Mouse (Mus musculus): ENCODE measurements around the gene Zfp612. TPM values are rescaled to one million over a fixed set of nuclear protein-coding genes. Genes with fewer than 3 reads are reported as not detected.
"Not testable (repeated sequence)": the region's sequence is repeated elsewhere in the genome, so short reads cannot be mapped to it uniquely, and the experiment has no call there.

Zfp612 gene
- 0.39 and 0.53 TPM in 2 replicates for polyA plus RNA-seq (2012; rRNA removed)

DNA sequence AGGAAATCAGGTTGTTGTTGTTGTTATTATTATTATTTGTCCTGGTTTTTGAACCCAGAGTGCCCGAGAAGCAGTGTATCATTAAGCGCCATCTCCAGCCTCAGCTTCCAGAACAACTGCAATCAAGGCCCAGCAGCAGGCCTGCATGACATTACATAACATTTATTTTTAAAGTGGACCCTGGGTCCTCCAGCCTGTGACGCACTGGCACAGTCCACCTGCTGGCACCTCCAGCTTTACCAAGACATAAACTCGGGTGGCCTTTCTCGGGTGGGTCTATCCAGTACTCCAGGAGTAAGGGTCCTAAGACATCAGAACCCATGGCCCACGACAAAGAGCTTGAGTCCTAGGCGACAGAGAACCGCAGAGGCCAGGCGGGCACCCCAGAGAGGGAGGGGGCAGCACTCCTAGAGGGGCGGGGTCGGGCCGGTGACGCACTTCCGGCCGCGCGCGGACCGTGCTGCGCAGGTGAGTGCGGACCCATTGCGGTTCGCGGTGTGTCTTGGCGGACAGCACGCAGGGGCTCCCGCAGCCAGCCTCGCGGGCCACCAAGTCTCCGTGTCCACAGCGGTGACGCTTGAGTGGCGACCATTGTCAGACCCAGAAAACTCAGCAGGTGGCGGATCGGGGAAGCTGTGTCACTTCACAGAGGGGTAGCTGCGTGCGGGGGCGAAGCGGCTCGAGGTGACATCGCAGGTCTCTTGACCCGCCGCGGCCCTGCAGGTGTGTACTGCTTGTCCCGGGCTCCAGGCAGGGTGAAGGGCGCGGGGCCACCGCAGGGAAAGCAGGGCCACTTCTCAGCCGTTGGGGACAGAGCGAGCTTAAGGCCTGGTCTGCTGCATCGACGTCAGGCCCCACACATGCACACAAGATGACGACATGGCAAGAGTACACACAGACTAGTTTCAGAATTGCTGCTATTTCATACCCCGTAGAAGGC is at the start of gene Zfp612:
Gene Zfp612 (plus strand): TSS at position 465 of the 940 bp plus-strand sequence.
- no peaks in the 10 kb centered on the region for H3K27me3 ChIP-seq (ENCODE audit: control insufficient read depth, insufficient read depth, low read length)
- H3K27ac ChIP-seq (ENCODE audit: insufficient read depth, low read depth, low read length), result no peak within 1 kb of the TSS
- H3K36me3 ChIP-seq (ENCODE audit: control insufficient read depth, insufficient read depth, low read length), result peaks cover 2% of the 10 kb centered on the region; the same call in 1 of the 2 replicates
- peak within 1 kb of the TSS; percentile 86 for H3K4me3 ChIP-seq (ENCODE audit: low read depth, low read length)
- H3K4me1 ChIP-seq (ENCODE audit: control insufficient read depth, insufficient read depth, insufficient read length, low read length), result no peaks in the 10 kb centered on the region; the same call in 1 of the 2 replicates
- 6% methylated on average over 54 of the region's 54 CpGs for WGBS
- TF ChIP-seq POLR2A (IDR thresholded peaks at IDR 0.05; ENCODE audit: low read depth, low read length) (no peak), CTCF (IDR thresholded peaks at IDR 0.05; ENCODE audit: extremely low read depth, insufficient read length, insufficient replicate concordance, low read depth, low read length) (no peak)

- H3K36me3 ChIP-seq (ENCODE audit: control insufficient read depth, insufficient read depth, low read length); H3K4me3 ChIP-seq (ENCODE audit: low read depth, low read length); H3K27me3 ChIP-seq (ENCODE audit: control insufficient read depth, insufficient read depth, low read length); H3K27ac ChIP-seq (ENCODE audit: insufficient read depth, low read depth, low read length): not testable (repeated sequence)
- H3K4me1 ChIP-seq (ENCODE audit: control insufficient read depth, insufficient read depth, insufficient read length, low read length), result peaks cover 15% of the 10 kb centered on the region
- 57% methylated on average over 8 of the region's 8 CpGs for WGBS
Observed at GRCm38 (mm10) chr8:110033771-110034170, 45.8 kb upstream of the Zfp612 start.

DNA sequence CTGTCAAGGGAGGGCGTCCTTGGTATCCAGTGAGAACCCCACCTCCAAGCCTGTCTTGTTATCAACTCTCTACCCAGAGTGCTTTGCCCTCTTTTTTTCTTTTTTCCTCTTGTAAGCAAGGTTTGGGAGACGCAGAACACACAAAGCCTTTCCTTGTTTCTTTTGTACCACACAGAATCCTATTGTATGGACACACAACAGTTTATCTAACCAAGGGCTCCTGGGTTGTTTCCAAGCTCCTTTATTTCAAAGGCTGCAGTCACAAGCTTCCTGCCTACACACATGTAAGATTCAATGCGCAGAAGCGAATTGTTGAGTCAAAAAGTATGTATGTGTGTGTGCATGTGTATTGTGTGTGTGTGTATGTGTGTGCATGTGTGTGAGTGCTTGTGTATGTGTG is 45.2 kb upstream of the Zfp612 start:
- Histone ChIP-seq H3K36me3 (ENCODE audit: control insufficient read depth, insufficient read depth, low read length) (0 out of 2 replicates have a peak, but pooled peaks cover 1% of the 10 kb centered on the region), H3K4me3 (ENCODE audit: low read depth, low read length) (no peak overlapping the region), H3K27me3 (ENCODE audit: control insufficient read depth, insufficient read depth, low read length) (no peaks in the 10 kb centered on the region), H3K4me1 (ENCODE audit: control insufficient read depth, insufficient read depth, insufficient read length, low read length) (peaks cover 20% of the 10 kb centered on the region), H3K27ac (ENCODE audit: insufficient read depth, low read depth, low read length) (no peak overlapping the region)
- no peak for TF ChIP-seq POLR2A (IDR thresholded peaks at IDR 0.05; ENCODE audit: low read depth, low read length)
- TF ChIP-seq CTCF (IDR thresholded peaks at IDR 0.05; ENCODE audit: extremely low read depth, insufficient read length, insufficient replicate concordance, low read depth, low read length), result no peak
- 76% methylated on average over 4 of the region's 4 CpGs for whole genome bisulfite sequencing

DNA sequence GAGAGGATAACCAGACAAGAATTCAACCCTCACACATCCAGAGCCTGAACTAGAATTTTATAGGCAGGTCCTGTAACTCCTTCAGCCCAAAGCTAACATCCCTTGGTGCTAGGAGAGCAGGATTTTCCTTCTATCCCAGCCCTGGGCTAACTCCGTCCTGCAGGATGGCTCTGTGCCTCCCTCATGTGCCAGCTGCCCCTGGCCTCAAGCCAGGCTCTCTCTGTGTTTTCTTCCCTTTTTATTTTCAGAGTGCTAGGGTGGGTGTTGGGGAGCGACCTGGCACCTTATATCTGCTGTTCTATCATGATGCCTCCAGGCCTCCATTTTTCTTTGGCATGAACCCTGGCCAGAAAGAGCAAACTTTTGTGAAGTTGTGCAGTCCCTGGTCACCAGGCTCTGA is 43.4 kb upstream of the Zfp612 start:
- WGBS, result 43% methylated on average over 2 of the region's 2 CpGs

GRCm38 (mm10) chr8:110039216-110039615 is 40.3 kb upstream of the Zfp612 start:
- no peaks in the 10 kb centered on the region for H3K27me3 ChIP-seq (ENCODE audit: control insufficient read depth, insufficient read depth, low read length)
- 13% methylated on average over 7 of the region's 7 CpGs for WGBS
- H3K36me3 ChIP-seq (ENCODE audit: control insufficient read depth, insufficient read depth, low read length), result 0 out of 2 replicates have a peak, but pooled peaks cover 1% of the 10 kb centered on the region
- no peak for TF ChIP-seq POLR2A (IDR thresholded peaks at IDR 0.05; ENCODE audit: low read depth, low read length)
- TF ChIP-seq CTCF (IDR thresholded peaks at IDR 0.05; ENCODE audit: extremely low read depth, insufficient read length, insufficient replicate concordance, low read depth, low read length), result no peak
- H3K4me1 ChIP-seq (ENCODE audit: control insufficient read depth, insufficient read depth, insufficient read length, low read length), result peaks cover 30% of the 10 kb centered on the region
- peak overlapping the region; percentile 32 for H3K4me3 ChIP-seq (ENCODE audit: low read depth, low read length)
- H3K27ac ChIP-seq (ENCODE audit: insufficient read depth, low read depth, low read length), result peak overlapping the region; percentile 77

More for the DNA sequence above, 43.4 kb upstream of the Zfp612 start:
- Histone ChIP-seq H3K4me1 (ENCODE audit: control insufficient read depth, insufficient read depth, insufficient read length, low read length) (peaks cover 29% of the 10 kb centered on the region), H3K4me3 (ENCODE audit: low read depth, low read length) (no peak overlapping the region), H3K36me3 (ENCODE audit: control insufficient read depth, insufficient read depth, low read length) (0 out of 2 replicates have a peak, but pooled peaks cover 1% of the 10 kb centered on the region), H3K27ac (ENCODE audit: insufficient read depth, low read depth, low read length) (no peak overlapping the region), H3K27me3 (ENCODE audit: control insufficient read depth, insufficient read depth, low read length) (no peaks in the 10 kb centered on the region)
- TF ChIP-seq POLR2A (IDR thresholded peaks at IDR 0.05; ENCODE audit: low read depth, low read length) (no peak), CTCF (IDR thresholded peaks at IDR 0.05; ENCODE audit: extremely low read depth, insufficient read length, insufficient replicate concordance, low read depth, low read length) (no peak)

DNA sequence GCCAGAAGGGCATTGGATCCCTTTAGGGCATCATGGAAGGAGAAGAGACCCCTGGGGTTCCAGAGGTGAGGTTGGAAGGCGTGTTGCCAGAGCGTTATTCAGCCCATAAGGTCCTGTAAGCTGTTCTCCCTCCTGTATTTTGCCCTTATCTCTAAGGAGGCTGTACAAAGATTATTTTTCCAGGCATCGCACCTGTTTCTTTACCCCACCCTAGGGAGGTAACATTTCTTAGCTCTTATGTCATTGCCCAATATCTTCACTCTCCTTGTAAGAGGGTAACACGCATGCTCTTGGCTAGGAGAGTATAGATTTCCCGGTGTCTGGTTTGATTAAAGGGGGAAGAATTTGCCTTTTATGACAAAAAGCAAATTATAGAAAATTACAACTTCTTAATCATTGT is 39.9 kb upstream of the Zfp612 start, which contains the start of gene Chst4:
Gene Chst4 (minus strand): TSS at position 82 of the 400 bp plus-strand sequence.
- H3K27ac ChIP-seq (ENCODE audit: insufficient read depth, low read depth, low read length), result peak within 1 kb of the TSS; percentile 89
- peak within 1 kb of the TSS; percentile 32 for H3K4me3 ChIP-seq (ENCODE audit: low read depth, low read length)
- no peaks in the 10 kb centered on the region for H3K27me3 ChIP-seq (ENCODE audit: control insufficient read depth, insufficient read depth, low read length)
- peaks cover 30% of the 10 kb centered on the region for H3K4me1 ChIP-seq (ENCODE audit: control insufficient read depth, insufficient read depth, insufficient read length, low read length)
- TF ChIP-seq POLR2A (IDR thresholded peaks at IDR 0.05; ENCODE audit: low read depth, low read length) (no peak), CTCF (IDR thresholded peaks at IDR 0.05; ENCODE audit: extremely low read depth, insufficient read length, insufficient replicate concordance, low read depth, low read length) (no peak)
- 31% methylated on average over 5 of the region's 5 CpGs for WGBS
- H3K36me3 ChIP-seq (ENCODE audit: control insufficient read depth, insufficient read depth, low read length), result 0 out of 2 replicates have a peak, but pooled peaks cover 1% of the 10 kb centered on the region

GRCm38 (mm10) chr8:110040509-110040908 is 39.0 kb upstream of the Zfp612 start:
- 26% methylated on average over 4 of the region's 4 CpGs for WGBS
- TF ChIP-seq POLR2A (IDR thresholded peaks at IDR 0.05; ENCODE audit: low read depth, low read length), result no peak
- no peak for TF ChIP-seq CTCF (IDR thresholded peaks at IDR 0.05; ENCODE audit: extremely low read depth, insufficient read length, insufficient replicate concordance, low read depth, low read length)
- H3K36me3 ChIP-seq (ENCODE audit: control insufficient read depth, insufficient read depth, low read length), result 0 out of 2 replicates have a peak, but pooled peaks cover 1% of the 10 kb centered on the region
- no peak overlapping the region for H3K4me3 ChIP-seq (ENCODE audit: low read depth, low read length)
- H3K4me1 ChIP-seq (ENCODE audit: control insufficient read depth, insufficient read depth, insufficient read length, low read length), result peaks cover 30% of the 10 kb centered on the region
- H3K27me3 ChIP-seq (ENCODE audit: control insufficient read depth, insufficient read depth, low read length), result no peaks in the 10 kb centered on the region
- peak overlapping the region; percentile 89 for H3K27ac ChIP-seq (ENCODE audit: insufficient read depth, low read depth, low read length)

Data from small intestine, adult 2 months (tissue).